Mouse (Mus musculus) MEL-GATA-1-ER (cell line): ENCODE data around the gene Tspan17.
A peak's percentile ranks its signal among the peaks of the same experiment; 100 is the strongest.
"Not testable (repeated sequence)": the region's sequence is repeated elsewhere in the genome, so short reads cannot be mapped to it uniquely, and the experiment has no call there.

Experiments used
- DNase-seq: peaks from one replicate; pipeline ENCODE4 v3.0.0-alpha.2; 2012; ENCODE audit warnings: low read depth; ENCODE audit errors: extremely low read depth

Tspan17 gene

DNA sequence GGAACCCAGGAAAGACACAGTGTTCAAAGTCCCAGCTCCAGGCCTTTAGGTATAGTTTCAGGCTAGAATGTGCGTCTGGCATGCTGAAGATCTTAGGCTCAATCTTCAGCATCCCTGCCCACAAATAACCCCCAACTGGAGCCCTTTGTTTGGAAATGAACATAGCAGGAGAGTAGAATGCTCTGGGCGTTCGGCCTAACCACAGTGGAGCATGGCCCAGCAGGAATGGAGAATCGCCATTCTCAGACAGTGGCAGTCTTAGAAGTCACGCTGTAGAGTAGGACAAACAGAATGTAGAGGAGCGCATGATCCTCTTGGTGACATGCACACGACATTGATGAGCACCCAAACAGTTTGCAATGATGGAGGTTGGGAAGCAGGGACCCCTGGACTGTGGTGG, 28.3 kb upstream of the Tspan17 start:
- no peak for DNase-seq

DNA sequence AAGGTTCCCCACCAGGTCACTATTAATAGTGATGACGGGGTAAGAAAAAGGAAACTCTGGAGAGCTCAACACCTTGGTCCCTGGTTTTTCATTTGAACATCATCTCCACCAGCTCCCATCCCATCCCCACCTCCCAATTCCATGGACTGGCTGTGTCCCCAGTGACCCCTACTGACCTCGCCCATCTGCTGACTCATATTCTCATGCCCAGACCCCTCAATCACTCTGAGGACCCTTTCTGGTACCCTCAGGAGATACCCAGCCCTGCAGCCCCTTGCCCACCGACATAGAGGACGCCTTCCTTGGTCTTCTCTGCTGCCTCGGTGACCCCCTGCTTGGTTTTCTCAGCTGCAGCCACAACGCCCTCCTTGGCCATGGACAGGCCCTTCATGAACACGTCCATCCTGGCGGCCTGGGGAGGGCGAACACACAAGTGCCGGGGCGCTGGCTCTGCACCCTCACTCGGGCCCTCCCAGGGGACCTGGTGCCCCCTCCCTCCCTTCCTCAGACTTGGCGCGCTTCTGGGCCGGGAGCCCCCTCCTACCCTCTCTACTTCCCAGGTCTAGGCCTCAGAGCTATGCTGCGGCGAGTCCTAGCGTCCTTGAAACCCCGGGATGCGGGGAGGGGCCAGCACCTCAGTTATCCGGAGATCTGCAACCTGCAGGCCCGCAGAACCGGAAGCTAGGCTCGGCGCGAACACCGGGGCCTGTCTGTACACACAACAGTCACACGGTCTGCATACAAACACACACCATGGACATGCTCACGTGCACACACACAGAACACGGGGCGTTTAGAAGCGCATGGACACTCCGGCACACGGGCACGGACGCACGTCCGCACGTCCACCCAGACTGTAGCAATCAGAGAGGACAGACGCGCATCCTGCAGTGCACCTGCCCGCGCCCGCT, 23.6 kb upstream of the Tspan17 start:
- no peak for DNase-seq

DNA sequence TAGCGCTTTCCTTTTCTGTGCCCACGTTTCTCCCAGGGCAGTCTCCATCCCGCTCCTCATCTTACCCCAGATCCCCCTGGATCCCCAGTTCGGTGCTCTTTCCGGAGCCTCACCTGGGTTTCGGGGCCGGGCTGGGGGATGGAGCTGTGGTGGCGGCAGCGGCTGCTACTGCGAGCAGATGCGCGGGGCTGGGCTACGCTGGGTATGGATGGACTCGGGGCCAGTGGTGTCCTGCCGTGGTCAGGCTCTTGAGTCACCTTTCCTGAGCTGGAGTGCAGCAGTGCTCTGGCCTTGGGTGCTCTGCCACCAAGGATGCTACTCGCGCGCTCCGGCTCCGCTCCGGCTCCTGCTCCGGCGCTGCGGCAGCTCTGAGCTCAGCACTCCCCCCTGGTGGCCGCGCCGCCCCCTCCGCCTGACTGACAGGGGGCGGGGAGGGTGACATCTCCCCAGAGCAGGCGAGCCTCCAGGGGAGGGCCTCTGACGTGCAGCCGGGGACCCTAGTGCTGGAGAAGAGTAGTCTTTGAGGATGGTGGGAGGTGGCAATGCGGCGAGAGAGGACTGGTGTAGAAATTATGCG, 22.9 kb upstream of the Tspan17 start, which contains the start of gene Sncb:
Gene Sncb, minus strand, starts transcription at position 404 of the 577 bp plus-strand sequence.
- DNase-seq: no peak

DNA sequence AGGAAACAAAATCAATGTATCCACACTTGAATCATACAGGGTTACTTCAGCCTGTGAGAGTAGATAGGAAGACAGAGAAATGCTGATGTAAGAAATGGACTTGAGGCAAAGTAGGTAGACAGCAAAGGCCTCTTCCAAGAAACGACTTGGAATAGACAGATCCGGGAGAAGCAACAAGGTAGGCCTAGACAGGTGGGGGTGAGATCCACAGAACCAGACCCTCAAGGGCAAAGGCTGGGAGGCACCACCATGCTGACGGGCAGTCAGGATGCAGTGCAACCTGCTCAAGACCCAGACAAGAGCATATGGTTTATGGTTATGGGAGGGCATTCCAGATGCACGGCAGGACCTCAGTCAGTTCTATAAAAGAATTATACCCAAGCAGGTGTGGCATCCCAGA, 22.2 kb upstream of the Tspan17 start:
- DNase-seq: no peak

DNA sequence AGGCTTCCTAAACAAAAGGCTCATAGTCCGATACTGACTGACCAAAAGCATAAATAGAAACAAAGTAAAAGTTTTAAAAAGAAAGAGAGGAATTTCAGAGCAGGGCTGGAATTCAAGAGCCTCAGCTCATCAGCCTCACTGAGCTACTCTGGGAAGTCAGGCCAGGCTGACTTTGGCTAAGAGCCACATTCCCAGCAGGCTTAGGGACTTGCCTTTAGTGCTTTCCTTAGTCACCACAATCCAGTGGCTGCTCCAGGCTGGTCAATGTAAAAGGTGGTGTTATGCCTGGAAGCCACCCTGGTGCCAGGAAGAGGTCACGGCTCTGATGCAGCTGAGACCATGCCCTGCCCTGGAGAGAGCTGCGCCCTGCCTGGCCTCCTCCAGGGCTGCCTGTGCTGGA, 8.6 kb upstream of the Tspan17 start:
- DNase-seq: no peak

DNA sequence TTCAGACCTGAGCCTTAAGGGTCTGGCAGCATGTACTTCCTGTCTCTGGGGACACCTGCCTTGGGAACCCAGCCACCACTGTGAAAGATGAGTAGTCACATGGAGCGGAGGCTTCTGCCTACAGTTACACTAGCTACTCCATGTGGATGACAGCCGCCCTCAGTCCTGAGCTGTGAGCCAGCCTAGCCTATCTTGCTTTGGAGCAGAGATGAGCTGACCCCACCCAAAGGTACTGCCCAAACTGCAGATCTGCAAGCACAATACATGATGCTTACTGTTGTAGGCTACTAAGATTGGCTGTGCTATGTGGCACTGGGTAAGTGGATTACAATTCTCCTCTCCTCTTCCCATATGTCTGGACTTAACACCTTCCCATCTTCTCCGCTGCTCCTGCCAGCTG, 8.1 kb upstream of the Tspan17 start:
- DNase-seq: no peak

DNA sequence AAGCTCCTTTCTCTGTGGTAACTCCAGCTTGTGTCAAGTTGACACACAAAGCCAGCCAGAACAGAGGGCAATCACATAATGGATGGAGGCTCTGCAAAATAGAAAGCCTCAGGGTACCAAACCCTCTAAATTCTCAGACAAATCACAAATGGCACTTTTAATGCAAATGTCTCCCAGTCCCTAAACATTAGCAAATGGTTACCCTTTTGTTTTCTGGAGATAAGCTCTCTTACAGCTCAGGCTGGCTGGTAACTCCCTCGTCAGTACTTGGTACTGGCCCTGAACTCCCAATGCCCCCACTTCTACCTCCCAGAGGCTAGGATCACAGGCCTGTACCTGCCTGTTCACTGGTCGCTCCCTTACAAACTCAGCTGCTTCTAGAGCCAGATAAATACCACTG, 5.9 kb upstream of the Tspan17 start:
- DNase-seq: no peak

DNA sequence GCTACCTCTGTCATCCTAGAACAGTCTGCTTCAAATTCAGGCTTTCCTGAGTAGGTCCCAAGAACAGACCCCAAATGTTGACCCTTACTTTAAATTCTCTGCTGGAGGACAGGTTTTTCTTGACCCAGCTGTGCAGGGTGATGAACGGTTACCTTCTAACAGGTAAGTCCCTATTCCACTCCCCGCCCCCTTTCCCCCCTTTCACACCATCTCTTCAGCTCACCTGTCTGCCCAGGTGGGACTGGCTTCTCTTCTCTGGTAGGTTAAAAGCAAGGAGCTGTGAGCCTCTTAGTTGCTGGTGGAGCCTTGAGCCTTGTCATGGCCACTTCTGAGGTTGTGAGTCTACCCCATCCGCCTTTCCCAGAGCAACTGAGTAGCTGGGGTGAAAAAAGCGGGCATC, 5.5 kb upstream of the Tspan17 start, which contains the start of gene Eif4e1b:
Gene Eif4e1b, plus strand, starts transcription at position 301 of the 400 bp plus-strand sequence.
- no peak for DNase-seq

DNA sequence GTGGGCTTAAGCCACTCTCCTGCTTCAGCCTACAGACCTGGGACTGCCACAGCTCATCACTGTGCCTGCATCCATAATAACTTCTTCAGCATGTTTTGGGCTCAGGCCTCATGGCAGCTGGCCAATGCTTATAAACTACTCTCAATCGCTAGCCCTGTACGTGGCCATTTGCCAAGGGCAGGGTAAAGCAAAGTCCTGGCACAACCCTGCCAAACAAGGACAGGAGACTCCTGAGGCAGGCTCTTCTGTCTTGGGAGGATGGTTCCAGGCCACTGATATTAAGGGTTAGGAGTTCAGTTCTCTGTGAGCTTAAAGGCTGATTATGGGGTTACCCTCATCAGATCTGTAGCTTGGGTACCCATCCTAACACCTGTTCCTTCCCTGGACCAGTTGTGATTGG, 1.6 kb upstream of the Tspan17 start:
- DNase-seq: not testable (repeated sequence)

DNA sequence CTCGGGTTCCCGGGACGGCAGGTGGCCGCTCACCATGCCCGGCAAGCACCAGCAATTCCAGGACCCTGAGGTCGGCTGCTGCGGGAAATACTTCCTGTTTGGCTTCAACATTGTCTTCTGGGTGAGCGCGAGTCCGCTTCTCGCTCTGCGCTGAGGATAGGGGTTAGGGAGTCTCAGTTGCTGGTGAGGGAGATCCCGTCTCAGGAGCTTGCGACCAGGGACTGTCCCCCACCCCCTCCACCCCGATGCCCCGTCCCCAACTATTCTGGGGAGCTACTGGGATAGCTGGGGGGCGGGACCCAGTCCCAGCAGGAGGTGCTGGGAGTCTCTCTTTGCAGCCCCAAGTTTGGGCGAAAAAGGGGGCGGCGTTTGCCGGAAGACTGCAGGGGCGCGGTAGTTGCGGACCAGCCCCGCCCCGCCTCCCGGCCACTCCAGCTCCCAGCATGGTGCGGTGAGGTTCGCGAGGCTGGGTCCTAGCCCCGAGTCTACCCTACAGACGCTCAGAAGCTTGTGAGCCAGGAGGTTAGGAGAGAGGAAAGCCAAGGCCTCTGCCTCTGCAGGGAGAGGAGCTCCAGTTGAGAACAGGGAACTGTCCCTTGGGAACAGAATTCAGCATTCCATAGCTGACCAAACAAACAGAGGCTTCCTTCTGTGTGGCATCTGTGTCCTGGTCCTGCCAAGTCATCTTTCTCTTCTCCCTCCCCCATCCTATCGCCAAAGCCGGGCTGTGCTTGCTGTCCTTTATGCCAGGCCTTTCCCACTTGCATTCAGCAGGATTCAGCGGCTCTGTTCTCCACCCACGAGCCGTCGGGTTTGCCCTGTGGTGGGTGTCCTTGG, 602 bp downstream of the Tspan17 start:
- peak; percentile 64 for DNase-seq

DNA sequence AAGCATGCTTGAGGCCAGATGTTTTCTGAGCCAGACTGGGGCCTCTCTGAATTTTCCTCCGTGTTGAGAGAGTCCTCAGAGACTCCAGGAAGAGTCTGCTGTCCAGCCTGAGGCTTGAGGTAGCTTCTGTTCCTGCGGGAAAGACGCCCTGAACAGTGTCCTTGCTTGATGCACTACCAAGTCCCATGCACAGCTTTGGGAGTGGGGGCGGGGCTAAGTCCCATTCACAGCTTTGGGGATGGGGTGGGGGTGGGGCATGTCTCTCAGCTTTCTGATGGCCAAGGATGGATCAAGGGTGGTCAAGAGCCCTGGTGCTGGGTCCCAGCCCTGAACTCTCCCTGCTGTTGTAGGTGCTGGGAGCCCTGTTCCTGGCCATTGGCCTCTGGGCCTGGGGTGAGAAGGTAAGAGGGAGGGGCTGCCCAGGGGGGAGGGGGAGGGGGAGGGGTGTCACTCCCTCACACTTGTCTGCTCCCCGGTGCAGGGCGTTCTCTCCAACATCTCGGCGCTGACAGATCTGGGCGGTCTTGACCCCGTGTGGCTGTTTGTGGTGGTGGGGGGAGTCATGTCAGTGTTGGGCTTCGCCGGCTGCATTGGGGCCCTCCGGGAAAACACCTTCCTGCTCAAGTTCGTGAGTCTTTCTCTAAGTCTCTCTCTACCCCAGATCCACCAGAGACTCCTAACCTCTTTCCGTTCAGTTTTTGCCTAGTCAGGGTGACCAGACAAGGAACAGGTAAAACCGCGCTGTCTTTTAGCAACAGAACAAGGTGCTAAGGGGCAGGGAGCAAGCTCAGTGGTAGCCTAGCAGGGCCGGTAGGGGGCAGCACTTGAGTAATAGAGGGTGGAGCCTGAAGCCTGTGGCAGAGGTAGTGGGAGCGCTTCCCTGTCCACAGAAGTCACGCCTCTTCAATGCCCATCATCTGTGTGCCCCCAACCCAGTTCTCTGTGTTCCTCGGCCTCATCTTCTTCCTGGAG, 3.4 kb downstream of the Tspan17 start:
- no peak for DNase-seq

DNA sequence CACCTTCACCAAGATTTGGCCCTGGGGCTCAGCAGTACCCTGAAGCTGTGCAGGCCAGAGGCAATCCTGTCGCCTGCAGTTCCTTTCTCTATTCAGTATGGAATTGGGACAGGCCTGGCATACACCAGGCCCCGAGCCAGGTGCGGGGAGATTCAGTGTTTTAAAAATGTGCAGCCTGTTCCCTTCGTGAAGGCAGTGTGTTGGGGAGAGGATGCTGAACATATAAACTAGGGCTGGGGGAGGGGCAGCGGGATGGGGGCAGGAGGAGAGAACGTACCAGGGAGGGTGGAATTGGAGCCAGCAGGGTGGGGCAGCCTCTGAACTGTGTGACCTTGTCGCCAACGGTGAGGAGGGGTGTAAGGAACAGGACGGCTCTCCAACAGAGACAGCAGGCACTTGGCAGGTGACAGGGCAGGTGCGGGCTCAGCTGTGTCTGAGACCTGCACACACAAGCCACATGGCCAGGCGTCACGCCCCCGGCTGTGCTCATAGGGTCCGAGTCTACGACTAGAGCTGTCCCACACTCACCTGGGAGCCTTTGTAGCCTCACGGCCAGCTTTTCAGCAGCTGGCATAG, 4.9 kb downstream of the Tspan17 start:
- DNase-seq: no peak

DNA sequence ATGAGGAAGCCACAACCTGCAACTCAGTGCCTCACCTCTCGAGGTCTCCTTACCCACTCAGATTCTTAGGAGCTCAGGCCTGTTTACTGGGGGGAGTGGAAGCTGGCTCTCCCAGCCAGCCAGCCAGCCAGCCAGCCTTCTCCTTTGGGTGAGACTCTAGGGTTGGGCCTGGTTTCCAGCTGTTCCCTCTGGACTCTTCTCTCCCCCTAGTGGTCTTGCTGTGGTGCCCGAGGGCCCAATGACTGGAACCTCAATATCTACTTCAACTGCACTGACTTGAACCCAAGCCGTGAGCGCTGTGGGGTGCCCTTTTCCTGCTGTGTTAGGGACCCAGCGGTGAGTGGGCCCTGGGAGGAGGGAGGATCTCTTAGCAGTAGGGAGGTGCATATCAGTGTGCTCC, 5.7 kb downstream of the Tspan17 start:
- no peak for DNase-seq

DNA sequence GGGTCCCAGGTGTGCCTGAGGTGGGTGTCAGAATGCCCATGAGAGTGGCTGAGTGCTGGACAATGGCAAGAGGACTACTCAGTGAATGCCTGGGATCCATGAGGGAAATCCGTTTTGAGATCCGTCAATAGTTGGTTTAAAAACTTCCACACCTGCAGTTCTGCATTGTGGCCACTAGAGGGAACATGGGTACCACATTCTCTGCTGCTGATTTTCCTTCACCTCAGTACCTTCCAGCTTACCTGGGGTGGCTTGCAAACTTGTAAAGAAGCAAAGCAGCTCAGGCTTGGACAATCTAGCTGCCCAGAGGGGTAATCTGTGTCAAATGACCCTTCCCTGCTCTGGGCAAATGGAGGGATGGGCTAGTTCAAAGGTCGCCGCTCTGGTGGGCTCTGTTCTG, 8.2 kb downstream of the Tspan17 start:
- DNase-seq: peak; percentile 35

DNA sequence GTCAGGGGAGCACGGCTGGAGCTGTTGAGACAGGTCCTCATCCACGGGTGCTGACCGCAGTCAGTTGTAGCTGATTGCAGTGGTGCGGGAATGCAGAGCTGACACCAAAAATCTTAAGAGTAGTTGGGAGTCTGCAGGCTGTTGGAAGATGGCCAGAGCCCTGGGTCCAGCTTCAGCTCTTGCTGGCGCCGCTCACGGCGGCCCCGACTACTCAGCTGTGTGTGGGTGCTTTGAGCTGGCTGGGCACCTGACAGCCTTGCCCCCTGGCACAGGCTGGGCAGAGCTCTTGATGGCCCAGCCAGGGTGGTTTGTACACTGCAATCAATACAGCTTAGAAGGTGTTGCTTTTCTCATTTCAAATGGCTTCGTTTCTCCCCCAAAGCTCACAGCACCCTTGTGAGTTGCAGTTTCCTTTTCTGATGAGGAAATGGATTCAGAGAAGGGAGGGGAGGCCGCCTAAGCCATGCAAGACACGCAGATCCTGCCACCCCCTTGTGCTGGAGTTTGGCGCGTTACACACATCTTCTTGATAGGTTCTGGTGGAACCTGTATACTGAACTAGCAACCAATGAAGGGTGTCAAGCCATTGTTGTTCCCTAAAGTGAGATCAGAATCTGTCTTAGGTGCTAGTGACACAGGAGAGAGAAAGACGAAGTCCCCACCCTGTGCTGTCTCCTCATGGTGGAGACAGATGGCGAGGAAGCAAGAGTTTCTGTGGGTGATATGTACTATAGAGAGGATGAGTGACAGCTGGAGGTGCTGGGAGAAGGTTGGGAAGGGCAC, 8.9 kb downstream of the Tspan17 start:
- DNase-seq: no peak

DNA sequence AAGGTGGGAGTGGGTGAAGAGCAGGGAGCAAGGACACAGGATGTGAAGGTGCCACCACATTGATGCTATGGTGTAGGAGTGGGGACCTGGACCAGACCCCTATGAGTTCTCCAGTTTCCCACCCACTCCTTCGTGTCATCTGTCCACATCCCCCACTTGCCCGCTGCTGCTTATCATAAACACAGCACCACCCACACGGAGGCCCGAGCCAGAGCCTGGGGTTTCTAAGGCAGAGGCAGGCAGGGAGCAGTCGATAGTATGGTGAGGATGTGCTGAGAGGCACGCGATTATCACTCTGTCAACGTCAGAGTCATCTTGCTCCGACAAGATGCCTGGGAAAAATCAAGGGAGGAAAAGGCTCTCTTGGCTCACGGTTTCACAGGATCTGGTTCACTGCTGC, 9.6 kb downstream of the Tspan17 start:
- no peak for DNase-seq

DNA sequence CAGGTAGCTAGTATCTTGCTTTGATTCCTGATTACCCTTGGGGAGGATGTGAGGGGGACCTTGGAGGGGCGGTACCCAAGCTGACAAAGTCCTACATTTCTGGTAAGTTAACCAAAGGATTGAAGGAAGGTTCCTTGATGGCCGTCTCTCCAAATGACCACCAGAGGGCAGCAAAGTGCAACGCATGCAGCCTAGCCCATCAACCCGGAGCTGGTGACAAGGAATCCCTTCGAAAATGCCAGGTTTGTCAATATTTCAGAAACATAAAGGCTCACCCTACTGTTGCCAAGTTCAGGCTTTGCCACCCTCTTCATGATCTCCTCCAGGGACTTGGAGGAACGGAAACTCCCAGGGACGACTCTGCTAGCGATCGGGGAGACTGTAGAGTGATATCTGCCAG, 10.5 kb downstream of the Tspan17 start:
- peak; percentile 53 for DNase-seq

DNA sequence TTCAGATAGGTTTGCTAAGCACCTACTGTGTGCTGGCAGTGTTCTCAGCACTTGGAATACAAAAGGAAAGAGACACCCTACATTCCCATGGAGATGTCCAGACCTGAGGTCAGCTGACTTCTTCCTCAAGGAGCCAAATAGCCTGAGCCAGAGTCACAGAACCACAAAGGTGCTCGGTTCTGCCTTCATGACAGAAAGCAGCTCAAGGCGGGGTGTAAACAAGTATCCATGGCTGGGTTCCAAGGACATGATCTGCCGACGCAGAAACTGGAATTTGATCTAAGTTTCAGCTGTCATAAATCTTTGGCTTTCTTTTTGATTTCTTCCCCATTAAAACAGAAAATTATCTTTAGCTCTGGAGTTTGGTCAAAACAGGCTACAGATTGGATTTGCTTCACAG, 11.0 kb downstream of the Tspan17 start:
- no peak for DNase-seq

DNA sequence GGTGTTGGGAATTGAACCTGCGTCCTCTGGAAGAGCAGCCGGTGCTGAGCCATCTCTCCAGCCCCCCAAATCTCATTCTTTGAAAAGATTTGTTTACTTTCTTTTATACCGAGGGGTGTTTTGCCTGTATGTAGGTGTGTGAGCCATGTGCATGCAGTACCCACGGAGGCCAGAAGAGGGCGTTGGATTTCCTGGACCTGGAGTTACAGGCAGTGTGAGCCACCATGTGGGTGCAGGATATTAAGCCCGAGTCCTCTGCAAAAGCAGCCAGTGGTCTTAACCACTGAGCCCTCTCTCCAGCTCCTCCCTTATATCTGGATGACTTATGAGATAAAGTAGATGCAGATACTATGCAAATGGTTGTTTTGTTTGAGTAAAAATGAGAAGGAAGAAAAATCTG, 13.8 kb downstream of the Tspan17 start:
- no peak for DNase-seq
